Mouse (Mus musculus): ENCODE data around the gene Pdzd2. TPM values are rescaled to one million over a fixed set of nuclear protein-coding genes. Genes with fewer than 3 reads are reported as not detected.

The Pdzd2 gene
- polyA plus RNA-seq, 1 experiment from 2014 or later = 3.3 TPM

DNA sequence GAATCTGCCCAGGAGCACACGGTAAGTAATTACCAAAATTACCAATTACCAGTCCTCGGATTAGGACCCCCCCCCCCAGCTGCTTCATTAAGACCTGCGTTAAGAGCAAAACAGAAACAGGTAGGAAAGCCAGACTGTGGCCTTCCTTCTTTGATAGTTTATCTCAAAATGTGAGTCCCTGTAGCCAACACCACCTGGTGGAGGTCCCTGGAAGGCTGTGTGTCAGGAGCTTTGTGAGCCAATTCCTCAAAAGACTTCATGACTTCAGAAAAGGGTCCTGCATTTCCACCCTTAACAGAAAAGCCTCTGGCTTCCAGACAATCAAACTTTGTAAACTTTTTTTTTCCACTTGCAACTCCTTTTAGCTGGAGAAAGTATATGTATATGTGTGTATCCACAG is 188.8 kb downstream of the Pdzd2 start:
- Histone ChIP-seq H3K4me2 (ENCODE audit: low read length) (no peak overlapping the region), H3K36me3 (ENCODE audit: control insufficient read depth, insufficient read depth, low read length) (no peaks in the 10 kb centered on the region), H3K4me1 (ENCODE audit: control insufficient read depth, insufficient read depth, low read length) (peaks cover 8% of the 10 kb centered on the region; the same call in 1 of the 2 replicates), H3K4me3 (ENCODE audit: low read depth, low read length) (no peak overlapping the region), H3K27me3 (replicated peaks; ENCODE audit: control insufficient read depth, insufficient read depth, low read length) (no peaks in the 10 kb centered on the region), H3K27ac (ENCODE audit: low read depth, low read length) (no peak overlapping the region), H3K9ac (ENCODE audit: low read length) (no peak overlapping the region), H3K9me3 (replicated peaks; ENCODE audit: control insufficient read depth, low read length) (no peaks in the 10 kb centered on the region)
- 2% methylated on average over 3 of the region's 3 CpGs for WGBS
- DNase-seq (ENCODE audit: low spot score) (peak; percentile 8), ATAC-seq (no peak; the same call in 1 of the 2 replicates)

DNA sequence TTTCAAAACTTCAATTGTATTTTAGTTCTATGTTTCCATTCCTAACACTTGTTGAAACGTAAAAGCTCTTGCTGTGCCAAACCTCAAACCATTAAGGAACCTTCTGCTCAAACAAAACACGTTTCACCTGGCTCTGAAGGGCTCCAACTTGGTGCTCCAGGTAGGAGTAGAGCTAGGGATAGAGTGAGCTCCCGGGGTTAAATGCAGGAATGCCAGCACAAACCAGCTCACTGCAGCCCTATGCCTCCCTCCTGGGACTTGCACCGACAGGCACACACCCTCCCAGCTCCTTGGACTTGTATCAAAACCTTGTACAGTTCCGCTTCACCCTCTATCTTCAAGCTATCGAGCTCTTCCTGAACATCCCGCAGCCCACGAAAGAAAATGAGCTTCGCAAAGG is 189.3 kb downstream of the Pdzd2 start:
- no peaks in the 10 kb centered on the region for H3K9me3 ChIP-seq (replicated peaks; ENCODE audit: control insufficient read depth, low read length)
- no peak overlapping the region for H3K4me3 ChIP-seq (ENCODE audit: low read depth, low read length)
- H3K9ac ChIP-seq (ENCODE audit: low read length) = no peak overlapping the region
- no peak for ATAC-seq
- peak; percentile 1 for DNase-seq (ENCODE audit: low spot score)
- peaks cover 8% of the 10 kb centered on the region; the same call in 1 of the 2 replicates for H3K4me1 ChIP-seq (ENCODE audit: control insufficient read depth, insufficient read depth, low read length)
- no peaks in the 10 kb centered on the region for H3K36me3 ChIP-seq (ENCODE audit: control insufficient read depth, insufficient read depth, low read length)
- no peaks in the 10 kb centered on the region for H3K27me3 ChIP-seq (replicated peaks; ENCODE audit: control insufficient read depth, insufficient read depth, low read length)
- no peak overlapping the region for H3K27ac ChIP-seq (ENCODE audit: low read depth, low read length)
- H3K4me2 ChIP-seq (ENCODE audit: low read length) = no peak overlapping the region
- WGBS = 17% methylated on average over 9 of the region's 9 CpGs

GRCm38 (mm10) chr15:12549919-12550305 is 189.8 kb downstream of the Pdzd2 start:
- no peak overlapping the region for H3K27ac ChIP-seq (ENCODE audit: low read depth, low read length)
- peak overlapping the region; percentile 89 for H3K4me2 ChIP-seq (ENCODE audit: low read length)
- H3K36me3 ChIP-seq (ENCODE audit: control insufficient read depth, insufficient read depth, low read length) = no peaks in the 10 kb centered on the region
- 2% methylated on average over 13 of the region's 13 CpGs for WGBS
- peak overlapping the region; percentile 62; the same call in 1 of the 2 replicates for H3K9ac ChIP-seq (ENCODE audit: low read length)
- ATAC-seq (peak; percentile 50; the same call in 1 of the 2 replicates), DNase-seq (ENCODE audit: low spot score) (peak; percentile 26)
- H3K4me1 ChIP-seq (ENCODE audit: control insufficient read depth, insufficient read depth, low read length) = peaks cover 8% of the 10 kb centered on the region; the same call in 1 of the 2 replicates
- peak overlapping the region; percentile 37 for H3K4me3 ChIP-seq (ENCODE audit: low read depth, low read length)
- no peaks in the 10 kb centered on the region for H3K9me3 ChIP-seq (replicated peaks; ENCODE audit: control insufficient read depth, low read length)
- no peaks in the 10 kb centered on the region for H3K27me3 ChIP-seq (replicated peaks; ENCODE audit: control insufficient read depth, insufficient read depth, low read length)

DNA sequence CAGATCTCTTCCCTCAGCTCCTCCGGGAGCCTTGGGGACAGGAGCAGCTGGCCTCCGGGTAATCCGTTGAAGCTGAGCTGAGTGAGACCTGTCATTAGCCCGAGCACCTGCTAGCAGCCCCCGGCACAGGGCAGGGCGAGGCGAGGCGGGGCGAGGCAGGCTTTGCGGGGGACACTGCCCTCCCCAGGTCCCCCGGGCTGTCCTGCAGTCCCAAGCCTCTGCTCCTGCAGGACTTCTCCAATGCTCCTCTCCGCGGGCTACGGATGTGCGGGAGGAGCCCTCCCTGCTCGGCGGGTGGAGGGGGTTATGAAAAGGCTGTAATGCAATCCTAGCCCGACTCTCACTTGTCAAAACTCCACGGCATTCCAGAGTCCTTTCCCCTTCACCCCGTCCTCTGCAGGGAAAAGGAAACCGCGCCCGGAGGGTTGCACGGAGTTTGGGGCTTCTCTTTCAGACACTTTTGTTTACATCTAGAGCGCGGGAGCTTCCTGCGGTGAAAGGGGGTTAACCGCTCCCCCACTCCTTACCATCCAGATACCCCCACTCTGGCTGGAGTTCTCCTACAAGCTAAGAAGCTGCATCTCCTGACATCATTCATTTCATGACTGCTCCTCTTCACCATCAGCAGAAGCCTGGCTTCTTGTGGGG is 190.3 kb downstream of the Pdzd2 start:
- WGBS = under 1% methylated on average over 28 of the region's 28 CpGs
- no peak overlapping the region for H3K27ac ChIP-seq (ENCODE audit: low read depth, low read length)
- peaks cover 8% of the 10 kb centered on the region; the same call in 1 of the 2 replicates for H3K4me1 ChIP-seq (ENCODE audit: control insufficient read depth, insufficient read depth, low read length)
- DNase-seq (ENCODE audit: low spot score) = peak; percentile 34
- no peaks in the 10 kb centered on the region for H3K27me3 ChIP-seq (replicated peaks; ENCODE audit: control insufficient read depth, insufficient read depth, low read length)
- peak overlapping the region; percentile 62 for H3K9ac ChIP-seq (ENCODE audit: low read length)
- H3K9me3 ChIP-seq (replicated peaks; ENCODE audit: control insufficient read depth, low read length) = no peaks in the 10 kb centered on the region
- peak overlapping the region; percentile 37 for H3K4me3 ChIP-seq (ENCODE audit: low read depth, low read length)
- peak; percentile 62; the same call in 1 of the 2 replicates for ATAC-seq
- no peaks in the 10 kb centered on the region for H3K36me3 ChIP-seq (ENCODE audit: control insufficient read depth, insufficient read depth, low read length)
- H3K4me2 ChIP-seq (ENCODE audit: low read length) = peak overlapping the region; percentile 89

DNA sequence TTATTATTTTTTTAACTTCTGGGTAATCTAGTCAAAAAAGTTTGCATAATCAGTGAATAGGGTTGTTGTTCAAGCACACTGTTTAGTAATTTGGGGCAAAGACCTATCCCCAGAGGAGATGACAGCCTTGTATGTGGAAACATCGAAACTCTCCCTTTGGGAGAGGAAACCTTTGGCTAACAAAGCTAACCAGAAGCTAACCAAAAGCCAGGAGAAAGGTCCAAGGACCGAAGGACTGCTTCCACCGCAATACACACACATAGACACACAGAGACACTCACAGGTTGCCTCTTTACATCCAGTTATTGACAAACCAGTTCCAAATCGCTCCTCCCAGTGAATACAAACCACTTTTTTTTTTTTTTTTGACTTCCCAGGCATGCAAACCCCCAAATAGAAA is 191.0 kb downstream of the Pdzd2 start:
- Histone ChIP-seq H3K4me2 (ENCODE audit: low read length) (peak overlapping the region; percentile 89), H3K4me1 (ENCODE audit: control insufficient read depth, insufficient read depth, low read length) (peaks cover 8% of the 10 kb centered on the region; the same call in 1 of the 2 replicates), H3K36me3 (ENCODE audit: control insufficient read depth, insufficient read depth, low read length) (no peaks in the 10 kb centered on the region), H3K27me3 (replicated peaks; ENCODE audit: control insufficient read depth, insufficient read depth, low read length) (no peaks in the 10 kb centered on the region), H3K9ac (ENCODE audit: low read length) (peak overlapping the region; percentile 62), H3K9me3 (replicated peaks; ENCODE audit: control insufficient read depth, low read length) (no peaks in the 10 kb centered on the region), H3K4me3 (ENCODE audit: low read depth, low read length) (peak overlapping the region; percentile 37), H3K27ac (ENCODE audit: low read depth, low read length) (no peak overlapping the region)
- ATAC-seq (no peak), DNase-seq (ENCODE audit: low spot score) (no peak)
- WGBS = 37% methylated on average over 4 of the region's 4 CpGs

DNA sequence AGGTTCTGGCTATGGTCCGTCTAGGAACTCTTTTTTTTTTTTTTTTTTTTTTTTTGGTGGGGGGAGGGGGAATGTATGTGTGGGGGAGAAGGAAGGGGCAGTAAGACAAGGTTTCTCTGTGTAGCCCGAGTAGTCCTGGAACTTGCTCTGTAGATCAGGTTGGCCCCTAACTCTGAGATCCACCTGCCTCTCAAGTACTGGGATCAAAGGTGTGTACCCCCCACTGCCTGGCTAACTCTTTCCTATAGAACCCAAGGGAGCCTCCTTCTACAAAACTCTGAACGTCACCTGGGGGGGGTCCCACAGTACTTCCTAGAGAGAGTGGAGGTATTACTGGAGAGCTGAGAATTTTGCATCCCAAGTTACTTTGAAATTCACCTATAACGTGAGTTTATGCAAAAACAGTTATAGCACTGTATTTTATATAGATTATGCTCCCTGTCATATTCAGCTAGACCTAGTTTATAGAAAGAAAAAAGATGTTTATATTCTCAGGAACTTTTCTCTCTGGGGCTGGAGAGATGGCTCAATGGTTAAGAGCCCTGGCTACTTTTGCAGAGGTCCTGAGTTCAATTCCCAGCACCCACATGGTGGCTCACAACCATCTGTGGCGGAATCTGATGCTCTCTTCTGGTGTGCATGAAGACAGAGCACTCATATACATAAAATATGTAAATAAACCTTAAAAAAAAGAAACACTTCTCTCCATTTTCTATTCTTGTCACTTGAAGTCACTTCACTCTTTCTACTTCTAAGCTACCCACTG is 191.9 kb downstream of the Pdzd2 start:
- H3K4me1 ChIP-seq (ENCODE audit: control insufficient read depth, insufficient read depth, low read length) = peaks cover 8% of the 10 kb centered on the region; the same call in 1 of the 2 replicates
- no peak overlapping the region for H3K9ac ChIP-seq (ENCODE audit: low read length)
- DNase-seq (ENCODE audit: low spot score) (no peak), ATAC-seq (no peak)
- WGBS = 72% methylated on average over 5 of the region's 5 CpGs
- H3K36me3 ChIP-seq (ENCODE audit: control insufficient read depth, insufficient read depth, low read length) = no peaks in the 10 kb centered on the region
- H3K4me3 ChIP-seq (ENCODE audit: low read depth, low read length) = no peak overlapping the region
- no peak overlapping the region for H3K4me2 ChIP-seq (ENCODE audit: low read length)
- H3K27me3 ChIP-seq (replicated peaks; ENCODE audit: control insufficient read depth, insufficient read depth, low read length) = no peaks in the 10 kb centered on the region
- H3K9me3 ChIP-seq (replicated peaks; ENCODE audit: control insufficient read depth, low read length) = no peaks in the 10 kb centered on the region
- no peak overlapping the region for H3K27ac ChIP-seq (ENCODE audit: low read depth, low read length)

DNA sequence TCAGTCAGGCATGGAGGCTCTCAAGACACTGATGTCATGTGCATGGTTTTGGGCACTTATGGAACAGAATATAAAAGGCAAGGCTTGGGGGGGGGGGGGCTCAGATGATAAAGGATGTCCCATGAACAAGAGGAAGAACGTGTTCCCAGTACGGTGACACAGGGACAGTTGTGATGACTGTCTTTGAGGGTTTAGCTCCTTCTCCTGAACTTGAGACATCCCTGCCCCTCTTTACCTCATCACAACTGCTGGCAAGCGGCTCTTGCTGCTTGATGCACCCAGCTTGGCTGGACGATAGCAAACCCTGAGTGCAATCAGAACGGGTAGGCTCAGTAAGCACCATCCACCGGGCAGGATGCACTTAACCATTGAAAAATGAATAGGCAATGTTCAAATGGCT is 192.9 kb downstream of the Pdzd2 start:
- H3K4me2 ChIP-seq (ENCODE audit: low read length) = no peak overlapping the region
- peaks cover 8% of the 10 kb centered on the region; the same call in 1 of the 2 replicates for H3K4me1 ChIP-seq (ENCODE audit: control insufficient read depth, insufficient read depth, low read length)
- no peak overlapping the region for H3K27ac ChIP-seq (ENCODE audit: low read depth, low read length)
- no peak overlapping the region for H3K4me3 ChIP-seq (ENCODE audit: low read depth, low read length)
- no peak overlapping the region for H3K9ac ChIP-seq (ENCODE audit: low read length)
- no peaks in the 10 kb centered on the region for H3K36me3 ChIP-seq (ENCODE audit: control insufficient read depth, insufficient read depth, low read length)
- 87% methylated on average over 6 of the region's 6 CpGs for WGBS
- no peak for ATAC-seq
- DNase-seq (ENCODE audit: low spot score) = no peak
- H3K9me3 ChIP-seq (replicated peaks; ENCODE audit: control insufficient read depth, low read length) = no peaks in the 10 kb centered on the region
- no peaks in the 10 kb centered on the region for H3K27me3 ChIP-seq (replicated peaks; ENCODE audit: control insufficient read depth, insufficient read depth, low read length)

DNA sequence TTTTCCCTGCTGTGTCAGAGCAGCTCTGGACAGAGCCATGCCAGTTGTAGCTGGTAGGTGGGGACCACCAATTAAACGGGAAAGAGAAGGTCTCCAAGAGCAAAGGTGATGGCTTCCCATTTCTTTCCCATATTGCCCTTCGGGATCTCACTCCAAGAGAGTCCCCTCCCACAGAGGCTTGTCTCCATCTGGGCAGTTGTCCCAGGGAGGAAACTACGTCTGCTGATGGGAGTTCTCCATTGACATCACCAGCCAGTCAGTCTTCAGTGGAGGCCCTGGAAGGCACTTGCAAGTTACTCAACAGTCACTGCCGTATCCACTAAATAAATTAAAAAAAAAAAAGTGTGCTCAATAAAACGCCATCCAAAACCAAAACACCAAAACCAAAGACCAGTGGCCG is 194.1 kb downstream of the Pdzd2 start:
- no peak overlapping the region for H3K4me2 ChIP-seq (ENCODE audit: low read length)
- ATAC-seq (no peak), DNase-seq (ENCODE audit: low spot score) (no peak)
- H3K9ac ChIP-seq (ENCODE audit: low read length) = no peak overlapping the region
- H3K4me3 ChIP-seq (ENCODE audit: low read depth, low read length) = no peak overlapping the region
- no peaks in the 10 kb centered on the region for H3K27me3 ChIP-seq (replicated peaks; ENCODE audit: control insufficient read depth, insufficient read depth, low read length)
- H3K9me3 ChIP-seq (replicated peaks; ENCODE audit: control insufficient read depth, low read length) = no peaks in the 10 kb centered on the region
- 67% methylated on average over 6 of the region's 6 CpGs for WGBS
- peaks cover 8% of the 10 kb centered on the region; the same call in 1 of the 2 replicates for H3K4me1 ChIP-seq (ENCODE audit: control insufficient read depth, insufficient read depth, low read length)
- no peak overlapping the region for H3K27ac ChIP-seq (ENCODE audit: low read depth, low read length)
- no peaks in the 10 kb centered on the region for H3K36me3 ChIP-seq (ENCODE audit: control insufficient read depth, insufficient read depth, low read length)

- WGBS = 72% methylated on average over 3 of the region's 3 CpGs
- H3K27ac ChIP-seq (ENCODE audit: low read depth, low read length) = no peak overlapping the region
- peaks cover 8% of the 10 kb centered on the region; the same call in 1 of the 2 replicates for H3K4me1 ChIP-seq (ENCODE audit: control insufficient read depth, insufficient read depth, low read length)
- no peak for DNase-seq (ENCODE audit: low spot score)
- H3K4me2 ChIP-seq (ENCODE audit: low read length) = no peak overlapping the region
- H3K4me3 ChIP-seq (ENCODE audit: low read depth, low read length) = no peak overlapping the region
- H3K36me3 ChIP-seq (ENCODE audit: control insufficient read depth, insufficient read depth, low read length) = no peaks in the 10 kb centered on the region
- no peak overlapping the region for H3K9ac ChIP-seq (ENCODE audit: low read length)
- H3K27me3 ChIP-seq (replicated peaks; ENCODE audit: control insufficient read depth, insufficient read depth, low read length) = no peaks in the 10 kb centered on the region
- no peak for ATAC-seq
- no peaks in the 10 kb centered on the region for H3K9me3 ChIP-seq (replicated peaks; ENCODE audit: control insufficient read depth, low read length)
Measured at GRCm38 (mm10) chr15:12545220-12545619, 194.5 kb downstream of the Pdzd2 start.

Measured in forebrain, embryonic 14.5 days (tissue).